Mouse (Mus musculus): ENCODE results near the gene Gm45717.
"Not testable (repeated sequence)": the region's sequence is repeated elsewhere in the genome, so short reads cannot be mapped to it uniquely, and the experiment has no call there.

- not testable (repeated sequence) for TF ChIP-seq CTCF, EP300 (IDR thresholded peaks at IDR 0.05; ENCODE audit: low read depth)
Observed at GRCm38 (mm10) chr7:140976720-140977119, 21.0 kb upstream of the Gm45717 start.
